Mouse (Mus musculus) embryonic facial prominence, embryonic 15.5 days (tissue): ENCODE results near the gene Lonrf2. TPM values are rescaled to one million over a fixed set of nuclear protein-coding genes. Genes with fewer than 3 reads are reported as not detected.

Experiments
- ATAC-seq: fragments of 200-750 bp; cut with Nextera tagmentation; 2 replicates; pipeline ENCODE4 v1.8.0; 2017; ENCODE audit warnings: low read depth, moderate TSS enrichment; ENCODE audit not compliant: insufficient number of reproducible peaks, low FRiP score, low TSS enrichment
- H3K27ac ChIP-seq: fragments of 300-500 bp; sonication (generic); replicated peaks from 2 replicates; pipeline ENCODE4 v1.5.1; 2015; ENCODE audit warnings: mild to moderate bottlenecking, inconsistent platforms
- H3K27me3 ChIP-seq: fragments of 300-500 bp; sonication (generic); 2 replicates; pipeline ENCODE4 v1.6.1; 2015; ENCODE audit warnings: inconsistent platforms
- H3K36me3 ChIP-seq: fragments of 300-500 bp; sonication (generic); 2 replicates; pipeline ENCODE4 v1.6.1; 2015; ENCODE audit warnings: mild to moderate bottlenecking, inconsistent platforms
- H3K4me1 ChIP-seq: fragments of 300-500 bp; sonication (generic); 2 replicates; pipeline ENCODE4 v1.6.1; 2015; ENCODE audit warnings: inconsistent platforms
- H3K4me2 ChIP-seq: fragments of 300-500 bp; sonication (generic); replicated peaks from 2 replicates; pipeline ENCODE4 v1.6.1; 2015; ENCODE audit warnings: mild to moderate bottlenecking, inconsistent platforms
- H3K4me3 ChIP-seq: fragments of 300-500 bp; sonication (generic); replicated peaks from 2 replicates; pipeline ENCODE4 v1.5.1; 2015; ENCODE audit warnings: mild to moderate bottlenecking, inconsistent platforms
- H3K9ac ChIP-seq: fragments of 300-500 bp; sonication (generic); 2 replicates; pipeline ENCODE4 v1.6.1; 2015; ENCODE audit warnings: inconsistent platforms
- H3K9me3 ChIP-seq: fragments of 300-500 bp; sonication (generic); replicated peaks from 2 replicates; pipeline ENCODE4 v1.6.1; 2016; ENCODE audit warnings: inconsistent platforms
- WGBS: fragments of 180-500 bp; shearing (Covaris S2); methylation state at CpG from one replicate; pipeline ENCODE4 v1.1.7; 2015; 5-methylcytosine and 5-hydroxymethylcytosine counted together
- polyA plus RNA-seq: library from polyadenylated mRNA; unstranded; fragments of >200 nt; fragmentation: Nextera tagmentation; extraction: Ambion mirVana; gene quantifications from 2 replicates; pipeline ENCODE4 v1.2.1, GENCODE M21; 2015

Gene Lonrf2
- polyA plus RNA-seq, 1 experiment from 2014 or later: 2.0 TPM

- Histone ChIP-seq H3K9ac (no peak overlapping the region), H3K9me3 (no peaks in the 10 kb centered on the region), H3K4me1 (no peaks in the 10 kb centered on the region), H3K27me3 (no peaks in the 10 kb centered on the region), H3K4me3 (no peak overlapping the region), H3K27ac (no peak overlapping the region), H3K4me2 (no peak overlapping the region), H3K36me3 (0 out of 2 replicates have a peak, but pooled peaks cover 4% of the 10 kb centered on the region)
- no peak for ATAC-seq
- 16% methylated on average over 4 of the region's 4 CpGs for WGBS
These were observed 25.7 kb upstream of the Lonrf2 start for GRCm38 (mm10) chr1:38862213-38862612.

GRCm38 (mm10) chr1:38860867-38861524 lies 24.5 kb upstream of the Lonrf2 start:
- Histone ChIP-seq H3K9me3 (no peaks in the 10 kb centered on the region), H3K27me3 (no peaks in the 10 kb centered on the region), H3K4me1 (no peaks in the 10 kb centered on the region), H3K27ac (no peak overlapping the region), H3K36me3 (0 out of 2 replicates have a peak, but pooled peaks cover 3% of the 10 kb centered on the region), H3K4me3 (no peak overlapping the region), H3K4me2 (no peak overlapping the region), H3K9ac (no peak overlapping the region)
- no peak for ATAC-seq
- WGBS: 79% methylated on average over 9 of the region's 9 CpGs

GRCm38 (mm10) chr1:38860207-38860606 lies 23.7 kb upstream of the Lonrf2 start:
- Histone ChIP-seq H3K4me3 (no peak overlapping the region), H3K27ac (no peak overlapping the region), H3K4me2 (no peak overlapping the region), H3K9me3 (no peaks in the 10 kb centered on the region), H3K36me3 (no peaks in the 10 kb centered on the region), H3K4me1 (no peaks in the 10 kb centered on the region), H3K27me3 (no peaks in the 10 kb centered on the region), H3K9ac (no peak overlapping the region)
- no peak for ATAC-seq
- whole genome bisulfite sequencing: 82% methylated on average over 5 of the region's 5 CpGs

- ATAC-seq: no peak
- Histone ChIP-seq H3K27ac (no peak overlapping the region), H3K4me1 (no peaks in the 10 kb centered on the region), H3K9me3 (no peaks in the 10 kb centered on the region), H3K9ac (no peak overlapping the region), H3K27me3 (no peaks in the 10 kb centered on the region; the same call in 1 of the 2 replicates), H3K4me2 (no peak overlapping the region), H3K36me3 (no peaks in the 10 kb centered on the region), H3K4me3 (no peak overlapping the region)
- 11% methylated on average over 3 of the region's 3 CpGs for WGBS
These were observed 19.7 kb upstream of the Lonrf2 start for GRCm38 (mm10) chr1:38856196-38856595.

- ATAC-seq: no peak
- 63% methylated on average over 2 of the region's 2 CpGs for WGBS
These were observed 15.7 kb upstream of the Lonrf2 start for GRCm38 (mm10) chr1:38852250-38852649.

GRCm38 (mm10) chr1:38850650-38851049 lies 14.1 kb upstream of the Lonrf2 start:
- Histone ChIP-seq H3K9ac (no peak overlapping the region), H3K27ac (no peak overlapping the region), H3K4me2 (no peak overlapping the region), H3K27me3 (no peaks in the 10 kb centered on the region; the same call in 1 of the 2 replicates), H3K4me3 (no peak overlapping the region), H3K4me1 (no peaks in the 10 kb centered on the region), H3K9me3 (no peaks in the 10 kb centered on the region), H3K36me3 (no peaks in the 10 kb centered on the region)
- no peak for ATAC-seq
- WGBS: 91% methylated on average over 2 of the region's 2 CpGs

More at GRCm38 (mm10) chr1:38852250-38852649, 15.7 kb upstream of the Lonrf2 start:
- no peak overlapping the region for H3K4me3 ChIP-seq
- no peak overlapping the region for H3K4me2 ChIP-seq
- H3K9ac ChIP-seq: no peak overlapping the region
- H3K36me3 ChIP-seq: no peaks in the 10 kb centered on the region
- no peaks in the 10 kb centered on the region for H3K4me1 ChIP-seq
- no peak overlapping the region for H3K27ac ChIP-seq
- H3K27me3 ChIP-seq: no peaks in the 10 kb centered on the region; the same call in 1 of the 2 replicates
- no peaks in the 10 kb centered on the region for H3K9me3 ChIP-seq

- 63% methylated on average over 2 of the region's 2 CpGs for WGBS
These were observed 12.2 kb upstream of the Lonrf2 start for GRCm38 (mm10) chr1:38848451-38849289.

GRCm38 (mm10) chr1:38847975-38848374 lies 11.5 kb upstream of the Lonrf2 start:
- no peak overlapping the region for H3K4me2 ChIP-seq
- H3K27me3 ChIP-seq: no peaks in the 10 kb centered on the region; the same call in 1 of the 2 replicates
- ATAC-seq: no peak
- 61% methylated on average over 11 of the region's 11 CpGs for WGBS
- H3K27ac ChIP-seq: no peak overlapping the region
- no peak overlapping the region for H3K9ac ChIP-seq
- no peaks in the 10 kb centered on the region for H3K4me1 ChIP-seq
- no peaks in the 10 kb centered on the region for H3K9me3 ChIP-seq
- no peak overlapping the region for H3K4me3 ChIP-seq
- H3K36me3 ChIP-seq: no peaks in the 10 kb centered on the region

More at GRCm38 (mm10) chr1:38848451-38849289, 12.2 kb upstream of the Lonrf2 start:
- H3K4me3 ChIP-seq: no peak overlapping the region
- H3K9ac ChIP-seq: no peak overlapping the region
- H3K4me2 ChIP-seq: no peak overlapping the region
- H3K27me3 ChIP-seq: no peaks in the 10 kb centered on the region; the same call in 1 of the 2 replicates
- H3K9me3 ChIP-seq: no peaks in the 10 kb centered on the region
- no peaks in the 10 kb centered on the region for H3K4me1 ChIP-seq
- no peaks in the 10 kb centered on the region for H3K36me3 ChIP-seq
- no peak for ATAC-seq
- H3K27ac ChIP-seq: no peak overlapping the region

- Histone ChIP-seq H3K4me1 (no peaks in the 10 kb centered on the region), H3K9ac (no peak overlapping the region), H3K36me3 (no peaks in the 10 kb centered on the region), H3K27me3 (0 out of 2 replicates have a peak, but pooled peaks cover 3% of the 10 kb centered on the region), H3K9me3 (no peaks in the 10 kb centered on the region), H3K27ac (no peak overlapping the region), H3K4me3 (no peak overlapping the region), H3K4me2 (no peak overlapping the region)
- WGBS: 62% methylated on average over 4 of the region's 4 CpGs
- no peak for ATAC-seq
These were observed 6.8 kb upstream of the Lonrf2 start for GRCm38 (mm10) chr1:38843275-38843674.

GRCm38 (mm10) chr1:38842861-38843260 lies 6.3 kb upstream of the Lonrf2 start:
- Histone ChIP-seq H3K4me2 (no peak overlapping the region), H3K9me3 (no peaks in the 10 kb centered on the region), H3K36me3 (no peaks in the 10 kb centered on the region), H3K4me1 (no peaks in the 10 kb centered on the region), H3K9ac (no peak overlapping the region), H3K27ac (no peak overlapping the region), H3K4me3 (no peak overlapping the region), H3K27me3 (peaks cover 7% of the 10 kb centered on the region; the same call in 1 of the 2 replicates)
- WGBS: 50% methylated on average over 1 of the region's 1 CpGs
- no peak for ATAC-seq

GRCm38 (mm10) chr1:38839944-38840343 lies 3.4 kb upstream of the Lonrf2 start:
- Histone ChIP-seq H3K27me3 (peaks cover 24% of the 10 kb centered on the region), H3K27ac (no peak overlapping the region), H3K9ac (no peak overlapping the region), H3K4me3 (no peak overlapping the region), H3K4me1 (peaks cover 5% of the 10 kb centered on the region), H3K36me3 (no peaks in the 10 kb centered on the region), H3K9me3 (no peaks in the 10 kb centered on the region), H3K4me2 (no peak overlapping the region)
- WGBS: 47% methylated on average over 1 of the region's 1 CpGs
- ATAC-seq: no peak
